Comparison of ENCODE assay signal across 27 mouse cellular contexts in the genomic region with DNA sequence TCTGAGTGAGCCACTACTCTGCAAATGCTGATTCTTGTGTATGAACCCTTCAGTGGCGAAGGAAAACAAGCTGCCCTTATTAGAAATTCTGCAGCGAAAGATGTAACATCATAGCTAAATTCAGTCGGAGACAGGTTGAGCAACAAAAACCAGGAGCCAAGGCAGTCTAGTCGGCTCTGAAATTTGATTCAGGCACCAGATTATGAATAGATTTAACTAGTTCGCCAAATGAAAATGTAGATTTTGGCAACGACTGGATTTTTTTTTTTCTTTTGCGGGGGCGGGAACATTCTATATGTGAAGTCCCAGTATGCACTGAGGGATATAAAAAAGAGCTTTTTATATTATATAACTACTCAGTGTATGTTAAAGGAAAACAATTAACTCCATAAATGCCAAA.
A peak's percentile ranks its signal among the peaks of the same experiment; 100 is the strongest.
DNase-seq lines count a peak whose midpoint lies in the region; ATAC-seq lines count a peak whose summit lies in the region.
"Had no signal": no experiment of that assay in that cellular context is flagged by ENCODE, and none has a peak within 500 bp of the region (broad histone marks: within the 10 kb centered on the region; RNA-seq: fewer than 3 reads in every experiment).

No protein-coding gene starts in this region.

- peak; percentile 4 for DNase-seq in layer of hippocampus, adult 11-12 months (ENCODE audit: low spot score)
- no peak for DNase-seq in layer of hippocampus, adult 8-10 months (ENCODE audit: low spot score in 2 of 2)
- DNase-seq in left cerebral cortex, postnatal 14 days (ENCODE audit: low spot score in 2 of 2) = peak; percentile 28 to 86
- DNase-seq in right cerebral cortex, postnatal 14 days = peak; percentile 4
- DNase-seq in embryo, embryonic 11 days = no peak
- DNase-seq in adrenal gland, adult 2 months = no peak
- DNase-seq: adrenal gland, postnatal 14 days; cerebellum, adult 11 months; cerebellum, postnatal 10 days; heart, adult 11 months; heart, postnatal 4 days; layer of hippocampus, postnatal 36 days; lung, adult 18-20 months; retina, postnatal 1 day; thymus, postnatal 14 days had no signal

- ATAC-seq in frontal cortex, adult (ENCODE audit: low TSS enrichment) = peak; percentile 92
- ATAC-seq in midbrain, embryonic 16.5 days = no peak
- ATAC-seq: CD4-positive, CD25-positive, alpha-beta regulatory T cell, adult 4 months; forebrain, embryonic 14.5 days; hindbrain, embryonic 16.5 days; intestine, postnatal 0 days; midbrain, embryonic 15.5 days; Patski had no signal

- no peak overlapping the region for H3K9ac ChIP-seq in midbrain, embryonic 16.5 days (ENCODE audit: low read depth, low read length)
- H3K9ac ChIP-seq: midbrain, embryonic 15.5 days; neural tube, embryonic 15.5 days had no signal

- H3K27ac ChIP-seq in midbrain, embryonic 16.5 days (ENCODE audit: low read length) = no peak overlapping the region
- H3K27ac ChIP-seq: midbrain, embryonic 15.5 days; neural tube, embryonic 15.5 days; stomach, postnatal 0 days had no signal

- H3K36me3 ChIP-seq in midbrain, embryonic 16.5 days (ENCODE audit: control insufficient read depth, insufficient read depth, low read length) = no peaks in the 10 kb centered on the region
- H3K36me3 ChIP-seq: midbrain, embryonic 15.5 days; neural tube, embryonic 15.5 days had no signal

- no peaks in the 10 kb centered on the region for H3K4me1 ChIP-seq in midbrain, embryonic 16.5 days (ENCODE audit: control insufficient read depth, insufficient read depth, low read length)
- H3K4me1 ChIP-seq: megakaryocyte, embryonic 14.5 days; midbrain, embryonic 15.5 days; neural tube, embryonic 15.5 days had no signal

- no peak overlapping the region for H3K4me2 ChIP-seq in midbrain, embryonic 16.5 days (ENCODE audit: low read length)
- H3K4me2 ChIP-seq: liver, embryonic 11.5 days; midbrain, embryonic 15.5 days; neural tube, embryonic 15.5 days had no signal

- H3K27me3 ChIP-seq in midbrain, embryonic 16.5 days (ENCODE audit: control insufficient read depth, insufficient read depth, low read depth, low read length) = no peaks in the 10 kb centered on the region
- H3K27me3 ChIP-seq: megakaryocyte, embryonic 14.5 days; midbrain, embryonic 15.5 days; neural tube, embryonic 15.5 days; Patski had no signal

- 93% methylated on average over 8 of the region's 8 CpGs for WGBS in midbrain, embryonic 16.5 days

- H3K9me3 ChIP-seq in midbrain, embryonic 16.5 days (replicated peaks; ENCODE audit: control insufficient read depth, low read length, poor library complexity, severe bottlenecking) = no peaks in the 10 kb centered on the region
- H3K9me3 ChIP-seq: megakaryocyte, embryonic 14.5 days; midbrain, embryonic 15.5 days; neural tube, embryonic 15.5 days had no signal

- intact Hi-C loops in left cerebral cortex, postnatal 14 days (cut with DNase I) = no loop called here

- H3K4me3 ChIP-seq in midbrain, embryonic 16.5 days (ENCODE audit: low read depth, low read length) = no peak overlapping the region
- H3K4me3 ChIP-seq: megakaryocyte, embryonic 14.5 days; midbrain, embryonic 15.5 days; neural tube, embryonic 15.5 days had no signal

Comparison
In these comparisons a context has a peak if more than half of its experiments do, and no peak if none do; other contexts are left out.
1. DNase-seq: peak in layer of hippocampus, adult 11-12 months (single experiment), left cerebral cortex, postnatal 14 days (2 of 2) and right cerebral cortex, postnatal 14 days (single experiment); none in layer of hippocampus, adult 8-10 months (0 of 2), embryo, embryonic 11 days (single experiment) and adrenal gland, adult 2 months (single experiment).